Mouse (Mus musculus): ENCODE data around the gene Coa6. TPM values are rescaled to one million over a fixed set of nuclear protein-coding genes. Genes with fewer than 3 reads are reported as not detected.
A peak's percentile ranks its signal among the peaks of the same experiment; 100 is the strongest.

The Coa6 gene
- polyA plus RNA-seq, 1 experiment from 2014 or later: 70.9 TPM

- Histone ChIP-seq H3K9ac (peak within 1 kb of the TSS; percentile 86), H3K4me1 (replicated peaks) (0 out of 2 replicates have a peak, but pooled peaks cover 3% of the 10 kb centered on the region), H3K27ac (peak within 1 kb of the TSS; percentile 92), H3K27me3 (replicated peaks) (no peaks in the 10 kb centered on the region), H3K9me3 (no peaks in the 10 kb centered on the region), H3K4me3 (replicated peaks) (peak within 1 kb of the TSS; percentile 97), H3K36me3 (0 out of 2 replicates have a peak, but pooled peaks cover 5% of the 10 kb centered on the region), H3K4me2 (replicated peaks) (peak within 1 kb of the TSS; percentile 85)
- ATAC-seq: peak; percentile 94
- under 1% methylated on average over 116 of the region's 124 CpGs for WGBS
These were observed 52.2 kb downstream of the Coa6 start, which contains the start of gene Tarbp1 for GRCm38 (mm10) chr8:126474299-126475187. Gene Tarbp1 (minus strand): TSS chr8:126475065.

Other genes starting within 250 kb of the Coa6 start
- 0.39 and 0.60 TPM in 2 replicates for gene Slc35f3, start 124.0 kb upstream of the Coa6 start, polyA plus RNA-seq (2015; fragmentation: Nextera tagmentation; extraction: Ambion mirVana)
- 3.0 and 3.1 TPM in 2 replicates for gene Tarbp1, start 52.5 kb downstream of the Coa6 start, polyA plus RNA-seq (2015; fragmentation: Nextera tagmentation; extraction: Ambion mirVana)
- gene Irf2bp2, start 171.5 kb downstream of the Coa6 start, polyA plus RNA-seq (2015; fragmentation: Nextera tagmentation; extraction: Ambion mirVana): 14.1 and 16.1 TPM in 2 replicates